Mouse (Mus musculus): ENCODE results near the gene Cdkn2aipnl. TPM values are rescaled to one million over a fixed set of nuclear protein-coding genes. Genes with fewer than 3 reads are reported as not detected.

The Cdkn2aipnl gene
- total RNA-seq, 2 experiments from 2014 or later = 11.9 to 15.9 TPM

GRCm38 (mm10) chr11:51946144-51946543 lies 21.3 kb upstream of the Cdkn2aipnl start:
- DNase-seq = no peak

GRCm38 (mm10) chr11:51949155-51949840 lies 18.2 kb upstream of the Cdkn2aipnl start:
- DNase-seq = no peak

GRCm38 (mm10) chr11:51949919-51950318 lies 17.5 kb upstream of the Cdkn2aipnl start:
- DNase-seq = no peak

GRCm38 (mm10) chr11:51951861-51952420 lies 15.5 kb upstream of the Cdkn2aipnl start:
- DNase-seq = no peak

GRCm38 (mm10) chr11:51956112-51956511 lies 11.3 kb upstream of the Cdkn2aipnl start:
- no peak for DNase-seq

- no peak for DNase-seq
Observed at GRCm38 (mm10) chr11:51957760-51958159, 9.7 kb upstream of the Cdkn2aipnl start.

- no peak for DNase-seq
Observed at GRCm38 (mm10) chr11:51959511-51959910, 8.0 kb upstream of the Cdkn2aipnl start.

GRCm38 (mm10) chr11:51960061-51960460 lies 7.4 kb upstream of the Cdkn2aipnl start:
- no peak for DNase-seq

GRCm38 (mm10) chr11:51960967-51961471 lies 6.4 kb upstream of the Cdkn2aipnl start:
- DNase-seq = peak; percentile 59

GRCm38 (mm10) chr11:51961761-51962160 lies 5.7 kb upstream of the Cdkn2aipnl start:
- no peak for DNase-seq

GRCm38 (mm10) chr11:51962277-51962676 lies 5.2 kb upstream of the Cdkn2aipnl start:
- DNase-seq = no peak

- DNase-seq = no peak
Observed at GRCm38 (mm10) chr11:51966651-51967050, 810 bp upstream of the Cdkn2aipnl start.

- no peak for DNase-seq
Observed at GRCm38 (mm10) chr11:51968896-51969295, 1.4 kb downstream of the Cdkn2aipnl start.

GRCm38 (mm10) chr11:51969511-51969910 lies 2.0 kb downstream of the Cdkn2aipnl start:
- DNase-seq = no peak

GRCm38 (mm10) chr11:51971644-51972043 lies 4.2 kb downstream of the Cdkn2aipnl start:
- DNase-seq = peak; percentile 52

- peak; percentile 88 for DNase-seq
Observed at GRCm38 (mm10) chr11:51999611-52000289, 32.3 kb downstream of the Cdkn2aipnl start.

- peak; percentile 96 for DNase-seq
Observed at GRCm38 (mm10) chr11:52000290-52000962, 33.0 kb downstream of the Cdkn2aipnl start, which contains the start of gene Ube2b. Gene Ube2b, minus strand, starts transcription at chr11:52000762.

GRCm38 (mm10) chr11:52001341-52001740 lies 33.9 kb downstream of the Cdkn2aipnl start:
- DNase-seq = no peak

GRCm38 (mm10) chr11:52001861-52002260 lies 34.4 kb downstream of the Cdkn2aipnl start:
- no peak for DNase-seq

GRCm38 (mm10) chr11:52002842-52003504 lies 35.5 kb downstream of the Cdkn2aipnl start:
- DNase-seq = no peak

- DNase-seq = no peak
Observed at GRCm38 (mm10) chr11:52003505-52003771, 36.0 kb downstream of the Cdkn2aipnl start.
